16 mouse cellular contexts compared by ENCODE assay signal in the genomic region with DNA sequence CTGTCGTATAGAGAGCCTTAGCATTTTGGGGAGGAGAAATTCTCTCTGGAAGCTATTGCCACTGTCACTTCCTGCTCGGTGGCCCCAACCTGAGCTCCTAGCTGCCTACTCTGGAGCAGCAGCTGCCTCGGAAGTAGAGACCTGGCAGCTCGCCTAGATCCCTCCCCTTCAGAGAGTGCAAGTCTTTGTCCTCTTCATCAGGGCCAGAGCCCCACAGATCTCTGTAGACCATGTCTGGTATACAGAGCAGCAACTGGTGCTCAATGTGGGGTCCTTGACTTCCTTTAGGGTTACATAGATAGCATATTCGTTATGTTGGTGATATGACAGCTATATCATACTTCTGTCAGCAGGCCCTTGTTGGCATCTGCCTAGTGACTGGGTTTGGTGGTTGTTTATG. TPM values are rescaled to one million over a fixed set of nuclear protein-coding genes. Genes with fewer than 3 reads are reported as not detected.
DNase-seq lines count a peak whose midpoint lies in the region; ATAC-seq lines count a peak whose summit lies in the region.
"Had no signal": no experiment of that assay in that cellular context is flagged by ENCODE, and none has a peak within 500 bp of the region (broad histone marks: within the 10 kb centered on the region; RNA-seq: fewer than 3 reads in every experiment).

No protein-coding gene starts in this region.

- H3K9ac ChIP-seq in embryonic facial prominence, embryonic 14.5 days (ENCODE audit: low read depth, low read length), result no peak overlapping the region
- H3K9ac ChIP-seq in lung, embryonic 16.5 days (ENCODE audit: low read length), result no peak overlapping the region
- H3K9ac ChIP-seq: embryonic facial prominence, embryonic 12.5 days; midbrain, embryonic 12.5 days had no signal

- H3K9me3 ChIP-seq in embryonic facial prominence, embryonic 14.5 days (ENCODE audit: control insufficient read depth, low read length), result no peaks in the 10 kb centered on the region
- no peaks in the 10 kb centered on the region for H3K9me3 ChIP-seq in embryonic facial prominence, embryonic 10.5 days
- H3K9me3 ChIP-seq in lung, embryonic 16.5 days (ENCODE audit: control insufficient read depth, low read length), result no peaks in the 10 kb centered on the region
- no peaks in the 10 kb centered on the region for H3K9me3 ChIP-seq in heart, embryonic 10.5 days
- H3K9me3 ChIP-seq: embryonic facial prominence, embryonic 12.5 days; midbrain, embryonic 12.5 days had no signal

- no peak overlapping the region for H3K4me2 ChIP-seq in embryonic facial prominence, embryonic 14.5 days (ENCODE audit: low read depth, low read length)
- H3K4me2 ChIP-seq in lung, embryonic 16.5 days (ENCODE audit: low read depth, low read length), result no peak overlapping the region
- H3K4me2 ChIP-seq: embryonic facial prominence, embryonic 12.5 days; midbrain, embryonic 12.5 days had no signal

- no peaks in the 10 kb centered on the region for H3K36me3 ChIP-seq in embryonic facial prominence, embryonic 14.5 days (ENCODE audit: control insufficient read depth, insufficient read depth, low read length)
- H3K36me3 ChIP-seq in embryonic facial prominence, embryonic 10.5 days (replicated peaks), result no peaks in the 10 kb centered on the region
- no peaks in the 10 kb centered on the region for H3K36me3 ChIP-seq in lung, embryonic 16.5 days (ENCODE audit: control insufficient read depth, insufficient read depth, low read length)
- no peaks in the 10 kb centered on the region for H3K36me3 ChIP-seq in heart, embryonic 10.5 days
- H3K36me3 ChIP-seq: embryonic facial prominence, embryonic 12.5 days; midbrain, embryonic 12.5 days had no signal

- DNase-seq in embryonic facial prominence, embryonic 14.5 days (ENCODE audit: low spot score), result peak; percentile 19
- DNase-seq in embryonic facial prominence, embryonic 10.5 days (ENCODE audit: low spot score), result no peak
- DNase-seq in lung, adult 18-20 months, result no peak
- peak; percentile 69 for DNase-seq in cerebellum, adult 11-12 months
- DNase-seq in heart, embryonic 10.5 days (ENCODE audit: low spot score), result no peak
- no peak for DNase-seq in heart, adult 8-10 months (ENCODE audit: low spot score)
- DNase-seq: adrenal gland, adult 2 months; liver; lung, postnatal 10 days; thymus, postnatal 14 days had no signal

- ATAC-seq in embryonic facial prominence, embryonic 14.5 days (ENCODE audit: low read depth), result no peak
- ATAC-seq in lung, embryonic 16.5 days (ENCODE audit: low read depth), result 0 out of 2 replicates have a peak, but pooled peaks have one; percentile 43
- peak; percentile 45; the same call in 1 of the 2 replicates for ATAC-seq in common myeloid progenitor, adult 5-6 weeks (replicated peaks; ENCODE audit: low read depth, poor library complexity, severe bottlenecking)

- H3K27ac ChIP-seq in embryonic facial prominence, embryonic 14.5 days (replicated peaks; ENCODE audit: low read depth, low read length), result no peak overlapping the region
- H3K27ac ChIP-seq in embryonic facial prominence, embryonic 10.5 days (replicated peaks), result no peak overlapping the region
- no peak overlapping the region for H3K27ac ChIP-seq in lung, embryonic 16.5 days (ENCODE audit: low read length)
- no peak overlapping the region for H3K27ac ChIP-seq in heart, embryonic 10.5 days
- H3K27ac ChIP-seq: embryonic facial prominence, embryonic 12.5 days; midbrain, embryonic 12.5 days had no signal

- no peak overlapping the region for H3K4me3 ChIP-seq in embryonic facial prominence, embryonic 14.5 days (ENCODE audit: low read depth, low read length)
- H3K4me3 ChIP-seq in embryonic facial prominence, embryonic 10.5 days, result no peak overlapping the region
- no peak overlapping the region for H3K4me3 ChIP-seq in lung, embryonic 16.5 days (ENCODE audit: low read length)
- no peak overlapping the region for H3K4me3 ChIP-seq in heart, embryonic 10.5 days
- H3K4me3 ChIP-seq: embryonic facial prominence, embryonic 12.5 days; midbrain, embryonic 12.5 days had no signal

- H3K27me3 ChIP-seq in embryonic facial prominence, embryonic 14.5 days (replicated peaks; ENCODE audit: control insufficient read depth, insufficient read depth, low read length), result no peaks in the 10 kb centered on the region
- no peaks in the 10 kb centered on the region for H3K27me3 ChIP-seq in embryonic facial prominence, embryonic 10.5 days (replicated peaks; ENCODE audit: low read depth, poor library complexity, severe bottlenecking)
- H3K27me3 ChIP-seq in lung, embryonic 16.5 days (ENCODE audit: control insufficient read depth, insufficient read depth, low read depth, low read length), result no peaks in the 10 kb centered on the region
- H3K27me3 ChIP-seq in heart, embryonic 10.5 days (ENCODE audit: insufficient read depth, poor library complexity, severe bottlenecking), result no peaks in the 10 kb centered on the region
- H3K27me3 ChIP-seq: embryonic facial prominence, embryonic 12.5 days; midbrain, embryonic 12.5 days had no signal

- WGBS in embryonic facial prominence, embryonic 14.5 days, result 71% methylated on average over 5 of the region's 5 CpGs
- WGBS in embryonic facial prominence, embryonic 10.5 days, result 77% methylated on average over 5 of the region's 5 CpGs
- 40% methylated on average over 5 of the region's 5 CpGs for WGBS in lung, embryonic 16.5 days
- WGBS in heart, embryonic 10.5 days, result 60% methylated on average over 5 of the region's 5 CpGs

- H3K4me1 ChIP-seq in embryonic facial prominence, embryonic 14.5 days (ENCODE audit: control insufficient read depth, insufficient read depth, low read length), result no peaks in the 10 kb centered on the region
- H3K4me1 ChIP-seq in embryonic facial prominence, embryonic 10.5 days, result peaks cover 3% of the 10 kb centered on the region; the same call in 1 of the 2 replicates
- H3K4me1 ChIP-seq in lung, embryonic 16.5 days (replicated peaks; ENCODE audit: control insufficient read depth, insufficient read depth, low read length), result no peaks in the 10 kb centered on the region
- no peaks in the 10 kb centered on the region for H3K4me1 ChIP-seq in heart, embryonic 10.5 days
- H3K4me1 ChIP-seq: embryonic facial prominence, embryonic 12.5 days; midbrain, embryonic 12.5 days had no signal

RNA-seq across cellular contexts. Expression of a gene that starts 41.3 kb away (rescaled TPM):
- polyA plus RNA-seq in embryonic facial prominence, embryonic 14.5 days (2014; fragmentation: Nextera tagmentation; extraction: Ambion mirVana), result 1.7 and 3.3 TPM in 2 replicates
- polyA plus RNA-seq in embryonic facial prominence, embryonic 10.5 days (2016; fragmentation: Nextera tagmentation; extraction: Ambion mirVana), result 0.19 TPM in 1 of 2 replicates, not detected in the other
- 5.1 and 6.6 TPM in 2 replicates for polyA plus RNA-seq in lung, embryonic 16.5 days (2015; fragmentation: Nextera tagmentation; extraction: Ambion mirVana)
- total RNA-seq in common myeloid progenitor, adult 5-6 weeks (2017), result not detected in 2 replicates
- polyA plus RNA-seq in heart, embryonic 10.5 days (2016; fragmentation: Nextera tagmentation; extraction: Ambion mirVana), result 0.23 and 1.6 TPM in 2 replicates
- not detected for total RNA-seq in heart, adult 8-10 months (2022)
- total RNA-seq: adrenal gland, adult 2 months; granulocyte monocyte progenitor cell, adult 5-6 weeks had no signal
- polyA plus RNA-seq: adrenal gland, adult 2 months; forebrain, embryonic 11.5 days had no signal

Comparison
In these comparisons a context has a peak if more than half of its experiments do, and no peak if none do; other contexts are left out.
1. DNase-seq: peak in embryonic facial prominence, embryonic 14.5 days (single experiment) and cerebellum, adult 11-12 months (single experiment); none in embryonic facial prominence, embryonic 10.5 days (single experiment), lung, adult 18-20 months (0 of 2), heart, embryonic 10.5 days (single experiment) and heart, adult 8-10 months (single experiment).